Mouse (Mus musculus) heart, embryonic 13.5 days (tissue): ENCODE measurements around the gene Ptf1a. TPM values are rescaled to one million over a fixed set of nuclear protein-coding genes. Genes with fewer than 3 reads are reported as not detected.

Source experiments
- ATAC-seq: fragments of 200-750 bp; cut with Nextera tagmentation; 2 replicates; pipeline ENCODE4 v1.8.0; 2017; ENCODE audit warnings: moderate TSS enrichment; ENCODE audit not compliant: insufficient number of reproducible peaks, low FRiP score, low TSS enrichment; ENCODE audit errors: extremely low read depth
- H3K27ac ChIP-seq: fragments of 300-500 bp; sonication (generic); replicated peaks from 2 replicates; pipeline ENCODE4 v1.5.1; 2015; ENCODE audit warnings: moderate library complexity, mild to moderate bottlenecking, inconsistent platforms
- H3K27me3 ChIP-seq: fragments of 300-500 bp; sonication (generic); replicated peaks from 2 replicates; pipeline ENCODE4 v1.6.1; 2015; ENCODE audit warnings: mild to moderate bottlenecking, inconsistent platforms
- H3K36me3 ChIP-seq: fragments of 300-500 bp; sonication (generic); 2 replicates; pipeline ENCODE4 v1.6.1; 2015; ENCODE audit warnings: mild to moderate bottlenecking, inconsistent platforms
- H3K4me1 ChIP-seq: fragments of 300-500 bp; sonication (generic); 2 replicates; pipeline ENCODE4 v1.6.1; 2015; ENCODE audit warnings: inconsistent platforms
- H3K4me2 ChIP-seq: fragments of 300-500 bp; sonication (generic); 2 replicates; pipeline ENCODE4 v1.6.1; 2015; ENCODE audit warnings: inconsistent platforms, mild to moderate bottlenecking, moderate library complexity
- H3K4me3 ChIP-seq: fragments of 300-500 bp; sonication (generic); 2 replicates; pipeline ENCODE4 v1.5.1; 2015; ENCODE audit warnings: moderate library complexity, mild to moderate bottlenecking, inconsistent platforms
- H3K9ac ChIP-seq: fragments of 300-500 bp; sonication (generic); 2 replicates; pipeline ENCODE4 v1.6.1; 2015; ENCODE audit warnings: inconsistent platforms, mild to moderate bottlenecking, moderate library complexity
- H3K9me3 ChIP-seq: fragments of 300-500 bp; sonication (generic); 2 replicates; pipeline ENCODE4 v1.6.1; 2016; ENCODE audit warnings: inconsistent platforms
- WGBS: fragments of 180-500 bp; shearing (Covaris S2); methylation state at CpG from one replicate; pipeline ENCODE4 v1.1.7; 2015; ENCODE audit warnings: mixed read lengths; 5-methylcytosine and 5-hydroxymethylcytosine counted together
- polyA plus RNA-seq: library from polyadenylated mRNA; unstranded; fragments of >200 nt; fragmentation: Nextera tagmentation; extraction: Ambion mirVana; gene quantifications from 2 replicates; pipeline ENCODE4 v1.2.1, GENCODE M21; 2015

Ptf1a gene
- polyA plus RNA-seq, 1 experiment from 2014 or later, result not detected

DNA sequence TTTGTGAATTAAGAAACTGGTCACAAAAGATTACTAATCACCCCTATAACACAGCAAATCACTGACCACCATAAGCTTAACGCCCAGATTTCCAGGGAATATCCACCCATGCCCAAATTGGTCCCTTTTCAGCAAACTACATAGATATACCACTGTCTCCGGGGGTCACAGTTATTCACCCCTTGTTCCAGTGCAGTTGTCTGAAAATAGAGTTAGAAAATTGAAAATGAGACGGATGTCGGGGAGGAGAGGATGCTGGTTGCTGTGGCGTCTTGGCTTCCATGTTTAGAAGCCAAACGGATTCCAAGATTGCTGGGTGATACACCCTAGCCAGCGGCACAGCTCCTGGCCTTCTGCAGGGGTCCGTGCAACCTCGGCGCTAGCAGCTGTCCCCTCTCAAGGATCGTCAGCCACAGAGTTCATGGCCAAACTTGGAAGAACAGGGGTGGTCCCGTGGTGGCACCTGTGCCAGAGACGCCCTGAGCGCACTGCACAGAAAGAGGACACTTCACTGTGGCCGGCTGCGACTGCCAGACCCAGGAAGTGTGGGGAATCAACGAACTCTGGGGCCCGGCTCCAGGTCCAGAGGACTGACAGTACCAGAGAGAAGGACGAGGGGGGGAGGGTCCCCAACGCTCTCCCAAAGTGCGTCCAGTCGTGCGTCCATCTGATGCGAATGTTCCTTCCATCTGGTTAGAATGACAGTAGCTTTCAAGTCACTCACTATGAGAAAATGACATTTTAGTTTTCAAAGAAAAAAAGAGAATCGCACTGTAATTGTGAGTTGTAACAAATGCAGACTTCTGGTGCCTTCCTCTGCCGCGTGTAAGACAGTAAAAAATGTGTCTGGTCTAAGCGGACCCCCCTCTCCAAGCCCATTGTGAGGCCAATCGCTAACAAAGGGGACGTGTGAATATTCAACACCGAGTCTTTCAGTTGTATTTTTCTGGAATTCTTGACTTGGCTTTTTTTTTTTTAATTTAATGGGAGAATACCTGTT, 15.5 kb upstream of the Ptf1a start:
- H3K4me1 ChIP-seq, result peaks cover 18% of the 10 kb centered on the region
- H3K4me3 ChIP-seq, result peak overlapping the region; percentile 36; the same call in 1 of the 2 replicates
- H3K9ac ChIP-seq, result no peak overlapping the region
- no peaks in the 10 kb centered on the region for H3K9me3 ChIP-seq
- no peaks in the 10 kb centered on the region for H3K36me3 ChIP-seq
- H3K27me3 ChIP-seq, result peaks cover 95% of the 10 kb centered on the region
- no peak for ATAC-seq
- no peak overlapping the region for H3K4me2 ChIP-seq
- no peak overlapping the region for H3K27ac ChIP-seq
- WGBS, result 6% methylated on average over 31 of the region's 31 CpGs

GRCm38 (mm10) chr2:19430746-19431145, 14.7 kb upstream of the Ptf1a start:
- no peaks in the 10 kb centered on the region for H3K36me3 ChIP-seq
- H3K27me3 ChIP-seq, result peaks cover 95% of the 10 kb centered on the region
- H3K27ac ChIP-seq, result no peak overlapping the region
- WGBS, result 1% methylated on average over 33 of the region's 33 CpGs
- no peak for ATAC-seq
- H3K4me2 ChIP-seq, result peak overlapping the region; percentile 56
- H3K9me3 ChIP-seq, result no peaks in the 10 kb centered on the region
- peak overlapping the region; percentile 36 for H3K4me3 ChIP-seq
- peaks cover 18% of the 10 kb centered on the region for H3K4me1 ChIP-seq
- no peak overlapping the region for H3K9ac ChIP-seq

DNA sequence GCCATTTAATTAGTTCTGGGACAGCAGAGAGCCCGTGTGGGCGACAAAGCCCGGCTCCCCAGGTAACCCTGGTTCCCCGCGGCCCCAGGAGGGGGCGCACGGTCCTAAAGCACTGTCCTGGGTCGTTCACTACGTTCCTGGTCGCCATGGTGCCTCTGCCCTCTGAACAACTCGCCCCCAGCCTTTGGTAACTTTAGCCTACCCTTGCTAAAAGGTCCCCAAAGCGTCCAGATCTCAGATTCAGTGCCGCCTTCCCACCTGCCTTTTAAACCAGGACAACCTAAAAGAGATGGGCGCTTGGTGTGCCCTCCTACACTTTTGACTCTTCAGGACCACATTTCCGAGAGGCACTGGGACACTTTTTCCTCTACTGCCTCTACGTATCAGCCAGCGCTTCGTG, 14.3 kb upstream of the Ptf1a start:
- H3K4me2 ChIP-seq, result peak overlapping the region; percentile 56
- H3K4me1 ChIP-seq, result peaks cover 18% of the 10 kb centered on the region
- H3K4me3 ChIP-seq, result peak overlapping the region; percentile 36
- H3K9me3 ChIP-seq, result no peaks in the 10 kb centered on the region
- ATAC-seq, result no peak
- no peak overlapping the region for H3K9ac ChIP-seq
- no peak overlapping the region for H3K27ac ChIP-seq
- peaks cover 97% of the 10 kb centered on the region for H3K27me3 ChIP-seq
- WGBS, result under 1% methylated on average over 18 of the region's 18 CpGs
- H3K36me3 ChIP-seq, result no peaks in the 10 kb centered on the region

DNA sequence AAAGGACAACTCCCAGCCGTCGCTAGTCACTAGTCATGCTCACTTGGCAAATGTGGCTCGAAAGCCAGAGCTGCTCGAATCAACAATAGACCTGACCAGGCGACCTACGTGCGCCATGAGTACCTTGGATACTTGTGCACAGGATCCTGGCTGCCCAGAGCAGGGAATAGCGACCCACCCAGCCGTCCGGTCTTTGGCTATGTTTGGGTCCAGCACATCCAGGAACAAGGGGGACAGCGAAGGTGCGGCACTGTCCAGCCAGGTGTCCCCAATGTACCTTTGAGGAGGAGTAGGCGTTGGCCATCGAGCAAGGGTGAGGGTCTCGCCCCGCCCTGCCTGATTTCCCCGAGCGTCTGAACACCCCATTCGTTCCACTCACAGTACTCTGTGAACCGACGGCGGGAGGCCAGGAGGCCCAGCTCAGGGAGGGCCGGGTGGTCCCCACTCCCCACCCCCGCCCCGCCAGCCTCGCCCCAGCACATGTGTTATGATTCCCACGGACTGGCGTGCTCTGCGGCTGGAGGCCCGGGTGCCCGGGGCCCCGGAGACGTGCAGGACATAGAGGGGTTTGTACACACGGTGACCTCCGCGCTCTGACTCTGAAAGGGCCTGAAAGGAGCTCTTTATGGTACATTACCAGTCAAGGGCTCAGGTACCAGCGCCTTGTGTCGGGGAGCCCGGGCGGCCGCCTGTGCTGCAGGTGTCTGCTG, 13.7 kb upstream of the Ptf1a start:
- Histone ChIP-seq H3K4me3 (peak overlapping the region; percentile 18), H3K27me3 (peaks cover 92% of the 10 kb centered on the region), H3K4me2 (peak overlapping the region; percentile 56), H3K9ac (no peak overlapping the region), H3K36me3 (no peaks in the 10 kb centered on the region), H3K4me1 (peaks cover 18% of the 10 kb centered on the region), H3K27ac (no peak overlapping the region), H3K9me3 (no peaks in the 10 kb centered on the region)
- WGBS, result 3% methylated on average over 41 of the region's 41 CpGs
- ATAC-seq, result no peak

DNA sequence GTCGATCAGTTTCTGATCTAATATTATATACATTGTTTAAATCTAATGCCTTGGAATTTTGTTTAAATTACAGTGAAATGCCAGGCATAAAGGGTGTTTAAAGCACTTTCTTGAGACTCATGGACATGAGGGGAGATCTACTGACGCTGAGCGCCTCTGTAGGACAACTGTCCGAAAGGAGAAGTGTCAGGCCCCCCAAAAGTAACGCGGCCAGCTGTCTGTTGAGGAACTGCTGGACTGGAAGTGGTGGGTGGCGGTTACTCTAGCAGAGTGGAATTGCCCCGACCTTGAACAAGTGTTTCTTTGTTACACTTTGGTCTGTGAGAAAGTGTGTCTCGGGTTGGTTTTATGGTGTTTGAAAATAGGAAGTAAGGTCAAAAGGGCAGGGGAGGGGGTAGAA, 1.1 kb upstream of the Ptf1a start:
- Histone ChIP-seq H3K4me2 (no peak overlapping the region), H3K9me3 (no peaks in the 10 kb centered on the region), H3K9ac (no peak overlapping the region), H3K27ac (no peak overlapping the region), H3K36me3 (no peaks in the 10 kb centered on the region), H3K4me1 (peaks cover 22% of the 10 kb centered on the region), H3K27me3 (peaks cover 94% of the 10 kb centered on the region), H3K4me3 (no peak overlapping the region)
- ATAC-seq, result no peak
- 5% methylated on average over 9 of the region's 9 CpGs for WGBS

GRCm38 (mm10) chr2:19445871-19446501, 523 bp downstream of the Ptf1a start:
- H3K27me3 ChIP-seq, result peaks cover 98% of the 10 kb centered on the region
- peaks cover 22% of the 10 kb centered on the region for H3K4me1 ChIP-seq
- no peaks in the 10 kb centered on the region for H3K36me3 ChIP-seq
- no peak overlapping the region for H3K27ac ChIP-seq
- no peaks in the 10 kb centered on the region for H3K9me3 ChIP-seq
- H3K4me2 ChIP-seq, result peak overlapping the region; percentile 65
- no peak for ATAC-seq
- peak overlapping the region; percentile 42 for H3K4me3 ChIP-seq
- WGBS, result under 1% methylated on average over 67 of the region's 67 CpGs
- no peak overlapping the region for H3K9ac ChIP-seq

DNA sequence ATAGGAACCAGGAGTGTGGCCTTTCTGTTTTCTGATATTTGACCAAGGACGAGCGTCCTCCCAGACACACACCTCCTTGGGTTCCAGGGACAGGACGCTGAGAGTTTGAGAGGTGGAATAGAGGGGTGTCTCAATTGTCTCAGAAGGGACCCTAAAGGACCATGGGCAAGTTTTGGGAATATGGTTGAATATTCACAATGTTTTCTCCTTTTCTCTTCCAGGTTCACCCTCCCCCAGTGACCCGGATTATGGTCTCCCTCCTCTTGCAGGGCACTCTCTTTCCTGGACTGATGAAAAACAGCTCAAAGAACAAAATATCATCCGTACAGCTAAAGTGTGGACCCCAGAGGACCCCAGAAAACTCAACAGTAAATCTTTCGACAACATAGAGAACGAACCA, 1.3 kb downstream of the Ptf1a start:
- Histone ChIP-seq H3K27me3 (peaks cover 98% of the 10 kb centered on the region), H3K4me3 (no peak overlapping the region), H3K27ac (no peak overlapping the region), H3K9ac (no peak overlapping the region), H3K4me1 (peaks cover 22% of the 10 kb centered on the region), H3K4me2 (no peak overlapping the region), H3K9me3 (no peaks in the 10 kb centered on the region), H3K36me3 (no peaks in the 10 kb centered on the region)
- ATAC-seq, result no peak
- 8% methylated on average over 7 of the region's 7 CpGs for WGBS

- Histone ChIP-seq H3K4me2 (peak overlapping the region; percentile 71), H3K9me3 (no peaks in the 10 kb centered on the region), H3K4me3 (peak overlapping the region; percentile 47), H3K27me3 (peaks cover 98% of the 10 kb centered on the region), H3K9ac (peak overlapping the region; percentile 62), H3K36me3 (no peaks in the 10 kb centered on the region), H3K4me1 (peaks cover 22% of the 10 kb centered on the region), H3K27ac (no peak overlapping the region)
- under 1% methylated on average over 31 of the region's 31 CpGs for WGBS
- no peak for ATAC-seq
These were observed 2.7 kb downstream of the Ptf1a start for GRCm38 (mm10) chr2:19448042-19448700.

GRCm38 (mm10) chr2:19449308-19449707, 3.8 kb downstream of the Ptf1a start:
- Histone ChIP-seq H3K27ac (no peak overlapping the region), H3K9me3 (no peaks in the 10 kb centered on the region), H3K4me2 (no peak overlapping the region), H3K9ac (no peak overlapping the region), H3K36me3 (no peaks in the 10 kb centered on the region), H3K4me3 (no peak overlapping the region), H3K27me3 (peaks cover 98% of the 10 kb centered on the region), H3K4me1 (peaks cover 22% of the 10 kb centered on the region)
- ATAC-seq, result no peak
- 40% methylated on average over 4 of the region's 4 CpGs for WGBS

- H3K9ac ChIP-seq, result no peak overlapping the region
- under 1% methylated on average over 19 of the region's 19 CpGs for WGBS
- ATAC-seq, result no peak
These were observed 7.1 kb downstream of the Ptf1a start for GRCm38 (mm10) chr2:19452531-19453055.

More at GRCm38 (mm10) chr2:19452531-19453055, 7.1 kb downstream of the Ptf1a start:
- Histone ChIP-seq H3K4me1 (peaks cover 8% of the 10 kb centered on the region; the same call in 1 of the 2 replicates), H3K27me3 (peaks cover 100% of the 10 kb centered on the region), H3K9me3 (no peaks in the 10 kb centered on the region), H3K36me3 (no peaks in the 10 kb centered on the region), H3K4me2 (no peak overlapping the region), H3K27ac (no peak overlapping the region), H3K4me3 (no peak overlapping the region)
